Mouse (Mus musculus) megakaryocyte-erythroid progenitor cell, adult 5-6 weeks (primary cell): Measurements from ENCODE around the gene Zcwpw1. TPM values are rescaled to one million over a fixed set of nuclear protein-coding genes. Genes with fewer than 3 reads are reported as not detected.

Experiments used
- total RNA-seq, 2 experiments: library from RNA; stranded (forward) in 1 of 2; stranded (reverse) in 1 of 2; fragments of 200-1000, 215-1000 nt in 1 of 2; fragments of >200 nt in 1 of 2; fragmentation: Nextera tagmentation in 1 of 2; gene quantifications; 2 replicates each; pipeline ENCODE4 v1.2.3; 2014 to 2017

Zcwpw1 gene
- total RNA-seq, 2 experiments from 2014 or later = 4.2 to 18.7 TPM

Other genes with a start within 250 kb of the Zcwpw1 start
- gene Actl6b, start 234.3 kb upstream of the Zcwpw1 start, total RNA-seq (2014; fragmentation: Nextera tagmentation) = not detected in 2 replicates
- gene Actl6b, start 234.3 kb upstream of the Zcwpw1 start, total RNA-seq (2017) = not detected in 2 replicates
- 166 and 215 TPM in 2 replicates for gene Tfr2, start 218.0 kb upstream of the Zcwpw1 start, total RNA-seq (2014; fragmentation: Nextera tagmentation)
- gene Tfr2, start 218.0 kb upstream of the Zcwpw1 start, total RNA-seq (2017) = 94.7 and 144 TPM in 2 replicates
- gene Mospd3, start 186.7 kb upstream of the Zcwpw1 start, total RNA-seq (2014; fragmentation: Nextera tagmentation) = 258 and 312 TPM in 2 replicates
- gene Mospd3, start 186.7 kb upstream of the Zcwpw1 start, total RNA-seq (2017) = 15.8 and 18.8 TPM in 2 replicates
- 3.5 TPM in 1 of 2 replicates, not detected in the other for gene Pcolce, start 174.0 kb upstream of the Zcwpw1 start, total RNA-seq (2014; fragmentation: Nextera tagmentation)
- 0.34 TPM in 1 of 2 replicates, not detected in the other for gene Pcolce, start 174.0 kb upstream of the Zcwpw1 start, total RNA-seq (2017)
- not detected in 2 replicates for gene Fbxo24, start 158.8 kb upstream of the Zcwpw1 start, total RNA-seq (2014; fragmentation: Nextera tagmentation)
- gene Fbxo24, start 158.8 kb upstream of the Zcwpw1 start, total RNA-seq (2017) = not detected in 2 replicates
- 56.4 and 79.5 TPM in 2 replicates for gene Lrch4, start 158.7 kb upstream of the Zcwpw1 start, total RNA-seq (2014; fragmentation: Nextera tagmentation)
- 13.9 and 14.7 TPM in 2 replicates for gene Lrch4, start 158.7 kb upstream of the Zcwpw1 start, total RNA-seq (2017)
- 19.5 and 22.4 TPM in 2 replicates for gene Gm20605, start 158.6 kb upstream of the Zcwpw1 start, total RNA-seq (2014; fragmentation: Nextera tagmentation)
- 2.8 and 3.1 TPM in 2 replicates for gene Gm20605, start 158.6 kb upstream of the Zcwpw1 start, total RNA-seq (2017)
- 45.8 and 69.9 TPM in 2 replicates for gene Sap25, start 146.5 kb upstream of the Zcwpw1 start, total RNA-seq (2014; fragmentation: Nextera tagmentation)
- gene Sap25, start 146.5 kb upstream of the Zcwpw1 start, total RNA-seq (2017) = 10.0 and 12.9 TPM in 2 replicates
- not detected in 2 replicates for gene Irs3, start 142.1 kb upstream of the Zcwpw1 start, total RNA-seq (2014; fragmentation: Nextera tagmentation)
- gene Irs3, start 142.1 kb upstream of the Zcwpw1 start, total RNA-seq (2017) = 0.80 TPM in 1 of 2 replicates, not detected in the other
- gene Agfg2, start 103.1 kb upstream of the Zcwpw1 start, total RNA-seq (2014; fragmentation: Nextera tagmentation) = 22.7 and 37.5 TPM in 2 replicates
- 17.0 TPM in 2 replicates for gene Agfg2, start 103.1 kb upstream of the Zcwpw1 start, total RNA-seq (2017)
- 0.57 TPM in 1 of 2 replicates, not detected in the other for gene Nyap1, start 46.2 kb upstream of the Zcwpw1 start, total RNA-seq (2014; fragmentation: Nextera tagmentation)
- gene Nyap1, start 46.2 kb upstream of the Zcwpw1 start, total RNA-seq (2017) = not detected in 2 replicates
- gene Tsc22d4, start 42.1 kb upstream of the Zcwpw1 start, total RNA-seq (2014; fragmentation: Nextera tagmentation) = 45.4 and 55.2 TPM in 2 replicates
- 43.0 and 66.3 TPM in 2 replicates for gene Tsc22d4, start 42.1 kb upstream of the Zcwpw1 start, total RNA-seq (2017)
- gene Ppp1r35, start 8.9 kb upstream of the Zcwpw1 start, total RNA-seq (2014; fragmentation: Nextera tagmentation) = 40.6 and 60.7 TPM in 2 replicates
- 30.0 and 60.2 TPM in 2 replicates for gene Ppp1r35, start 8.9 kb upstream of the Zcwpw1 start, total RNA-seq (2017)
- 59.2 and 84.0 TPM in 2 replicates for gene Mepce, start 143 bp upstream of the Zcwpw1 start, total RNA-seq (2014; fragmentation: Nextera tagmentation)
- gene Mepce, start 143 bp upstream of the Zcwpw1 start, total RNA-seq (2017) = 22.0 and 26.7 TPM in 2 replicates
- gene Pilra, start 48.5 kb downstream of the Zcwpw1 start, total RNA-seq (2014; fragmentation: Nextera tagmentation) = 6.5 TPM in 1 of 2 replicates, not detected in the other
- gene Pilra, start 48.5 kb downstream of the Zcwpw1 start, total RNA-seq (2017) = not detected in 2 replicates
- gene Pilrb1, start 70.3 kb downstream of the Zcwpw1 start, total RNA-seq (2014; fragmentation: Nextera tagmentation) = not detected in 2 replicates
- gene Pilrb1, start 70.3 kb downstream of the Zcwpw1 start, total RNA-seq (2017) = not detected in 2 replicates
- gene Pilrb2, start 84.0 kb downstream of the Zcwpw1 start, total RNA-seq (2014; fragmentation: Nextera tagmentation) = 1.5 TPM in 1 of 2 replicates, not detected in the other
- not detected in 2 replicates for gene Pilrb2, start 84.0 kb downstream of the Zcwpw1 start, total RNA-seq (2017)
- not detected in 2 replicates for gene Cyp3a13, start 133.8 kb downstream of the Zcwpw1 start, total RNA-seq (2014; fragmentation: Nextera tagmentation)
- not detected in 2 replicates for gene Cyp3a13, start 133.8 kb downstream of the Zcwpw1 start, total RNA-seq (2017)
- gene Gjc3, start 175.3 kb downstream of the Zcwpw1 start, total RNA-seq (2014; fragmentation: Nextera tagmentation) = not detected in 2 replicates
- gene Gjc3, start 175.3 kb downstream of the Zcwpw1 start, total RNA-seq (2017) = not detected in 2 replicates
- gene Azgp1, start 193.7 kb downstream of the Zcwpw1 start, total RNA-seq (2014; fragmentation: Nextera tagmentation) = not detected in 2 replicates
- not detected in 2 replicates for gene Azgp1, start 193.7 kb downstream of the Zcwpw1 start, total RNA-seq (2017)
- gene Smok3a, start 233.5 kb downstream of the Zcwpw1 start, total RNA-seq (2014; fragmentation: Nextera tagmentation) = not detected in 2 replicates
- gene Smok3a, start 233.5 kb downstream of the Zcwpw1 start, total RNA-seq (2017) = not detected in 2 replicates
- not detected in 2 replicates for gene Smok3b, start 233.6 kb downstream of the Zcwpw1 start, total RNA-seq (2014; fragmentation: Nextera tagmentation)
- not detected in 2 replicates for gene Smok3b, start 233.6 kb downstream of the Zcwpw1 start, total RNA-seq (2017)